Mouse (Mus musculus) G1E (cell line): ENCODE results near the gene Tmem89. TPM values are rescaled to one million over a fixed set of nuclear protein-coding genes. Genes with fewer than 3 reads are reported as not detected.

ENCODE experiments used
- ATAC-seq: 2 replicates; pipeline ENCODE4 v1.8.0; 2016; ENCODE audit warnings: mild to moderate bottlenecking; ENCODE audit not compliant: insufficient number of reproducible peaks, poor library complexity, low FRiP score, severe bottlenecking; ENCODE audit errors: extremely low read depth
- DNase-seq: peaks from one replicate; pipeline ENCODE4 v3.0.0; 2012; ENCODE audit warnings: low spot score
- H3K27me3 ChIP-seq: 2 replicates; pipeline ENCODE4 v1.6.1; 2012; ENCODE audit warnings: mild to moderate bottlenecking, low read length, inconsistent platforms; ENCODE audit not compliant: insufficient read depth
- H3K36me3 ChIP-seq: replicated peaks from 2 replicates; pipeline ENCODE3; 2012; ENCODE audit warnings: mild to moderate bottlenecking, inconsistent platforms
- H3K4me1 ChIP-seq: 2 replicates; pipeline ENCODE4 v1.6.1; 2012; ENCODE audit warnings: low read depth, low read length, inconsistent platforms, mixed read lengths; ENCODE audit not compliant: insufficient read depth
- H3K4me3 ChIP-seq: 2 replicates; pipeline ENCODE4 v1.5.1; 2012; ENCODE audit warnings: low read depth, mild to moderate bottlenecking, inconsistent platforms, low read length, moderate library complexity, mixed read lengths
- H3K9me3 ChIP-seq: replicated peaks from 2 replicates; pipeline ENCODE4 v1.6.1; 2012; ENCODE audit warnings: inconsistent platforms
- CTCF ChIP-seq: IDR thresholded peaks from 2 replicates; pipeline ENCODE4 v1.5.1; 2012; ENCODE audit warnings: low read depth, low read length, inconsistent platforms, mixed read lengths
- GATA1 ChIP-seq: IDR thresholded peaks from 2 replicates; pipeline ENCODE4 v1.6.1; 2012; ENCODE audit warnings: borderline replicate concordance, low read length, inconsistent platforms, mixed read lengths
- GATA2 ChIP-seq: IDR thresholded peaks from 2 replicates; pipeline ENCODE4 v1.6.1; 2012; ENCODE audit warnings: low read depth, low read length, inconsistent platforms, borderline replicate concordance
- POLR2AphosphoS5 ChIP-seq: IDR thresholded peaks from 2 replicates; pipeline ENCODE4 v1.6.1; 2012; ENCODE audit warnings: low read depth, low read length, inconsistent platforms; ENCODE audit not compliant: insufficient replicate concordance
- TAL1 ChIP-seq: conservative IDR thresholded peaks from 2 replicates; pipeline ENCODE4 v1.6.1; 2012; ENCODE audit warnings: low read depth, low read length, inconsistent platforms, mixed read lengths
- polyA plus RNA-seq: library from polyadenylated mRNA; stranded (reverse); fragments of >175 nt; gene quantifications from 2 replicates; pipeline ENCODE4 v1.2.3, GENCODE M21; 2012
- total RNA-seq, 2 experiments: library from RNA; stranded (forward) in 1 of 2; stranded (reverse) in 1 of 2; fragments of 200-1000 nt in 1 of 2; fragments of >200 nt in 1 of 2; fragmentation: Nextera tagmentation in 1 of 2; gene quantifications; 2 replicates each; pipeline ENCODE4 v1.2.3; 2014 to 2017

Gene Tmem89
- total and polyA plus RNA-seq, 3 experiments = not detected

GRCm38 (mm10) chr9:108936418-108937364 is 22.3 kb downstream of the Tmem89 start, which contains the start of gene Uqcrc1:
Gene Uqcrc1 (plus strand): TSS chr9:108936633.
- peaks cover 32% of the 10 kb centered on the region for H3K4me1 ChIP-seq
- TF ChIP-seq GATA1 (no peak), POLR2AphosphoS5 (no peak), CTCF (peak; percentile 72), GATA2 (no peak), TAL1 (no peak)
- DNase-seq = peak; percentile 71
- H3K36me3 ChIP-seq = peaks cover 36% of the 10 kb centered on the region
- H3K4me3 ChIP-seq = peak within 1 kb of the TSS; percentile 100
- ATAC-seq = peak; percentile 84
- no peaks in the 10 kb centered on the region for H3K9me3 ChIP-seq
- H3K27me3 ChIP-seq = no peaks in the 10 kb centered on the region

DNA sequence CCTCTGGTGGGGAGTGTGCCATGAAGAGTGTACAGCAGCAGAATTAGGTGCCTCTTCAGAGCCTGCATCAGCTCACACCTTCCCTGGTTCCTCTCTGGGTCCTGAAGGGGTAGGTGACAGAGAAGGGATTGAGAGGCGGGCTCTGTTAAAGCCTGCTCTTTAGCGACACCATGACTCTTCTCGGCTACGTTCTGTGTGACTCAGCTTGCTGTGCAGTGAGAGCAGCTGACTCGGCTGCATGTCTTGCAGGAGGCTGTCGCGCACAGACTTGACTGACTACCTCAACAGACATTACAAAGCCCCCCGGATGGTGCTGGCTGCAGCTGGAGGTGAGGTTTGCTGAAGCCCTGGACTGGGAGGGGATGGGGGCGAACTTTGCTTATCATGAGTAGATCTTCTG is 30.7 kb downstream of the Tmem89 start:
- TF ChIP-seq TAL1 = no peak
- no peak for TF ChIP-seq GATA2
- TF ChIP-seq CTCF = no peak
- no peak for TF ChIP-seq POLR2AphosphoS5
- TF ChIP-seq GATA1 = no peak
- no peak for DNase-seq
- H3K4me1 ChIP-seq = peaks cover 49% of the 10 kb centered on the region
- no peak for ATAC-seq
- no peaks in the 10 kb centered on the region for H3K9me3 ChIP-seq
- H3K4me3 ChIP-seq = no peak overlapping the region
- H3K36me3 ChIP-seq = peaks cover 93% of the 10 kb centered on the region
- H3K27me3 ChIP-seq = no peaks in the 10 kb centered on the region

DNA sequence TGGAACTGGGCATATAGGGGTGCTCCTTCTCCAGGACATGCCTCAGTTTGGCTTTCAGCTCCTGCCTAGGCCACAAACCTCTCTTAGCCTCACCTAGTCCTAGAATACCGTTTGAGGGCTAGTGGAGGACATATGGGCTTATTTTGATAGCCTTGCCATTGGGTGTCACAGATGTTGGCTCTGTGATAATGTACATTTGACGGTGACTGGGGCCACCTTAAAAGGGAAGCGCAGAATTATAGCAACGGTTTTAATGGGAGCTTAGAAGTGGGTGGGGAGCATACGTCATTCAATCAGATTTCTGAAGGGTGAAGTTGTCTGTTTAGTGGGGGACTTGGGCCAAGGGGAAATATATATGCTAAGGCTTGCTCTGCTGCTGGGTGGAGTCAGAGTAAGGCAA is 31.2 kb downstream of the Tmem89 start:
- no peak for TF ChIP-seq CTCF
- Histone ChIP-seq H3K4me3 (no peak overlapping the region), H3K4me1 (peaks cover 47% of the 10 kb centered on the region), H3K9me3 (no peaks in the 10 kb centered on the region), H3K36me3 (peaks cover 94% of the 10 kb centered on the region), H3K27me3 (no peaks in the 10 kb centered on the region)
- no peak for ATAC-seq
- no peak for DNase-seq

GRCm38 (mm10) chr9:108949231-108949966 is 35.0 kb downstream of the Tmem89 start:
- no peak for ATAC-seq
- TF ChIP-seq GATA2 (no peak), CTCF (no peak), POLR2AphosphoS5 (no peak), TAL1 (no peak), GATA1 (no peak)
- Histone ChIP-seq H3K9me3 (no peaks in the 10 kb centered on the region), H3K4me1 (peaks cover 25% of the 10 kb centered on the region; the same call in 1 of the 2 replicates), H3K36me3 (peaks cover 71% of the 10 kb centered on the region), H3K4me3 (no peak overlapping the region), H3K27me3 (peaks cover 18% of the 10 kb centered on the region)
- no peak for DNase-seq

DNA sequence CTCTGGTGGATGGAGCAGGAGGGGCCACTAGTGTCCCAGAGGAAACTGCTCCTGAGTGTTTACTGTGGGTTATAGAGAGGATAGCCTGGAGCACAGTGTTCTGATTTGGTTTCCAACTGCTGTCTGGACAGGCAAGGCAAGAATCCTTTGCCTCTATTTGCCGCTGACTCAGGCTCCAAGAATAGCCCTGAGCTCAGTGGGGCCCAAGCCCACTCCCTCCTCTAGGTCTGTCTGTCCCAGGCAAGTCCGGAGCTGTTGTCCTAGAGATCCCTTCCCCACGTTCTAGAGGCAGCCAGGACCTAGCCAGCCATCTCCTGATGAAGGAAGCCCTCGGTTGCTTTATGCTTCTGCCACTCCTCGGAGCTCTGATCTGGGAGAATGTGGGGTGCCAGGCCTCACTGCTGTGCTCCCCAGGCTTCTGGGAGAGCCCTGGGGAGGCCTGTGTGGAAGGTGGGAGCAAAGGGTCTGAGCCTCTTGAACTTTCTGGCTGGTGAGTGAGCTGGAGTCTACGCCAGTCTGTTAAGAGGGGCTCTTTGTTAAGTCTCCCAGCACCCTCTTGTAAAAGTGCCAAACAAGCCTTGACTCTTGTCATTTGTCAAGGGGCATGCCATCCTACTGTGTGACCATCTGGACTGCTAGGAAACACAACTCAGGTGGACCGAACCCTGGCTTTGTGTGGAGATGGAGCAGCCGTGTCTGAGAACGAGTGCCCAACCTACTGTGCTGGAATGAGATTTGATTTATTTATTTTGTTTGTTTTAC is 35.7 kb downstream of the Tmem89 start:
- TF ChIP-seq GATA1 (no peak), CTCF (no peak), POLR2AphosphoS5 (no peak), GATA2 (no peak), TAL1 (no peak)
- DNase-seq = no peak
- Histone ChIP-seq H3K36me3 (peaks cover 64% of the 10 kb centered on the region), H3K9me3 (no peaks in the 10 kb centered on the region), H3K4me1 (peaks cover 17% of the 10 kb centered on the region; the same call in 1 of the 2 replicates), H3K4me3 (no peak overlapping the region), H3K27me3 (peaks cover 19% of the 10 kb centered on the region)
- no peak for ATAC-seq

- Histone ChIP-seq H3K36me3 (peaks cover 34% of the 10 kb centered on the region), H3K4me3 (no peak within 1 kb of the TSS), H3K4me1 (peaks cover 9% of the 10 kb centered on the region; the same call in 1 of the 2 replicates), H3K27me3 (peaks cover 45% of the 10 kb centered on the region), H3K9me3 (no peaks in the 10 kb centered on the region)
- ATAC-seq (no peak), DNase-seq (no peak)
- TF ChIP-seq TAL1 (no peak), GATA2 (no peak), GATA1 (no peak), CTCF (no peak), POLR2AphosphoS5 (no peak)
These were observed 38.7 kb downstream of the Tmem89 start, which contains the start of gene Col7a1 for GRCm38 (mm10) chr9:108953081-108953636. Gene Col7a1 (plus strand): TSS chr9:108953586.
